Mouse (Mus musculus) cerebellum, adult 18-20 months (tissue): Measurements from ENCODE around the gene Nop14.

Source experiments
- DNase-seq, 2 experiments: peaks; one replicate each; pipeline ENCODE4 v3.0.0; 2021

Gene Nop14

GRCm38 (mm10) chr5:34659686-34660590 is at the start of gene Nop14, which contains the start of gene Grk4:
Gene Nop14, minus strand, starts transcription at chr5:34660148.
Gene Grk4, plus strand, starts transcription at chr5:34660379.
- DNase-seq = peak; percentile 99

- no peak for DNase-seq
Measured at GRCm38 (mm10) chr5:34708436-34708835, 48.5 kb upstream of the Nop14 start.

GRCm38 (mm10) chr5:34695521-34695920 is 35.6 kb upstream of the Nop14 start:
- no peak for DNase-seq

- no peak for DNase-seq
Measured at GRCm38 (mm10) chr5:34692782-34693181, 32.8 kb upstream of the Nop14 start.

- DNase-seq = no peak
Measured at GRCm38 (mm10) chr5:34689868-34690267, 29.9 kb upstream of the Nop14 start.

GRCm38 (mm10) chr5:34670280-34670679 is 10.3 kb upstream of the Nop14 start:
- no peak for DNase-seq

- DNase-seq = no peak
Measured at GRCm38 (mm10) chr5:34669493-34669892, 9.5 kb upstream of the Nop14 start.

GRCm38 (mm10) chr5:34663231-34663630 is 3.3 kb upstream of the Nop14 start:
- no peak for DNase-seq

- DNase-seq = no peak
Measured at GRCm38 (mm10) chr5:34661909-34662308, 2.0 kb upstream of the Nop14 start.

- DNase-seq = no peak
Measured at GRCm38 (mm10) chr5:34660591-34661130, 713 bp upstream of the Nop14 start.

- DNase-seq = no peak
Measured at GRCm38 (mm10) chr5:34657556-34657955, 2.4 kb downstream of the Nop14 start.

- DNase-seq = no peak
Measured at GRCm38 (mm10) chr5:34654881-34655280, 5.1 kb downstream of the Nop14 start.

GRCm38 (mm10) chr5:34652961-34653360 is 7.0 kb downstream of the Nop14 start:
- no peak for DNase-seq

- DNase-seq = peak; percentile 65 to 77
Measured at GRCm38 (mm10) chr5:34647581-34647980, 12.4 kb downstream of the Nop14 start.

GRCm38 (mm10) chr5:34642932-34643331 is 17.0 kb downstream of the Nop14 start:
- peak; percentile 46 to 58 for DNase-seq

GRCm38 (mm10) chr5:34641991-34642390 is 18.0 kb downstream of the Nop14 start:
- no peak for DNase-seq

GRCm38 (mm10) chr5:34637591-34638156 is 22.3 kb downstream of the Nop14 start:
- DNase-seq = no peak

GRCm38 (mm10) chr5:34636481-34637287 is 23.3 kb downstream of the Nop14 start, which contains the start of gene Mfsd10:
Gene Mfsd10, minus strand, starts transcription at chr5:34637212.
- peak; percentile 79 to 84 for DNase-seq

GRCm38 (mm10) chr5:34635665-34636192 is 24.2 kb downstream of the Nop14 start:
- peak in 1 of 2 experiments; percentile 38 for DNase-seq

GRCm38 (mm10) chr5:34634746-34635400 is 25.1 kb downstream of the Nop14 start:
- DNase-seq = peak in 1 of 2 experiments; percentile 17

- DNase-seq = no peak
Measured at GRCm38 (mm10) chr5:34633641-34634040, 26.3 kb downstream of the Nop14 start.

GRCm38 (mm10) chr5:34632996-34633395 is 27.0 kb downstream of the Nop14 start:
- no peak for DNase-seq
